Mouse (Mus musculus) midbrain, embryonic 13.5 days (tissue): Measurements from ENCODE around the gene Drap1. TPM values are rescaled to one million over a fixed set of nuclear protein-coding genes. Genes with fewer than 3 reads are reported as not detected.

ENCODE experiments used
- ATAC-seq: fragments of 200-750 bp; cut with Nextera tagmentation; 2 replicates; pipeline ENCODE4 v1.8.0; 2017; ENCODE audit warnings: mild to moderate bottlenecking, moderate TSS enrichment, moderate library complexity
- H3K27ac ChIP-seq: fragments of 300-500 bp; sonication (generic); 2 replicates; pipeline ENCODE4 v1.5.1; 2015; ENCODE audit warnings: inconsistent platforms, mild to moderate bottlenecking, moderate library complexity
- H3K27me3 ChIP-seq: fragments of 300-500 bp; sonication (generic); 2 replicates; pipeline ENCODE4 v1.6.1; 2015; ENCODE audit warnings: mild to moderate bottlenecking, inconsistent platforms
- H3K36me3 ChIP-seq: fragments of 300-500 bp; sonication (generic); 2 replicates; pipeline ENCODE4 v1.6.1; 2015; ENCODE audit warnings: mild to moderate bottlenecking, inconsistent platforms
- H3K4me1 ChIP-seq: fragments of 300-500 bp; sonication (generic); replicated peaks from 2 replicates; pipeline ENCODE4 v1.6.1; 2015; ENCODE audit warnings: inconsistent platforms
- H3K4me2 ChIP-seq: fragments of 300-500 bp; sonication (generic); replicated peaks from 2 replicates; pipeline ENCODE4 v1.6.1; 2015; ENCODE audit warnings: moderate library complexity, mild to moderate bottlenecking, inconsistent platforms
- H3K4me3 ChIP-seq: fragments of 300-500 bp; sonication (generic); replicated peaks from 2 replicates; pipeline ENCODE4 v1.5.1; 2015; ENCODE audit warnings: mild to moderate bottlenecking, inconsistent platforms
- H3K9ac ChIP-seq: fragments of 300-500 bp; sonication (generic); replicated peaks from 2 replicates; pipeline ENCODE4 v1.6.1; 2015; ENCODE audit warnings: mild to moderate bottlenecking, inconsistent platforms
- H3K9me3 ChIP-seq: fragments of 300-500 bp; sonication (generic); 2 replicates; pipeline ENCODE4 v1.6.1; 2016; ENCODE audit warnings: mild to moderate bottlenecking, inconsistent platforms
- WGBS: fragments of 180-500 bp; shearing (Covaris S2); methylation state at CpG from one replicate; pipeline ENCODE4 v1.1.7; 2015; 5-methylcytosine and 5-hydroxymethylcytosine counted together
- polyA plus RNA-seq: library from polyadenylated mRNA; unstranded; fragments of >200 nt; fragmentation: Nextera tagmentation; extraction: Ambion mirVana; gene quantifications from 2 replicates; pipeline ENCODE4 v1.2.1, GENCODE M21; 2015

Drap1 gene
- polyA plus RNA-seq, 1 experiment from 2014 or later: 313 TPM

- Histone ChIP-seq H3K4me1 (peaks cover 48% of the 10 kb centered on the region), H3K36me3 (peaks cover 26% of the 10 kb centered on the region), H3K27me3 (no peaks in the 10 kb centered on the region), H3K9ac (peak overlapping the region; percentile 89; the same call in 1 of the 2 replicates), H3K9me3 (no peaks in the 10 kb centered on the region), H3K4me2 (peak overlapping the region; percentile 80), H3K27ac (no peak overlapping the region), H3K4me3 (peak overlapping the region; percentile 69)
- no peak for ATAC-seq
- 94% methylated on average over 13 of the region's 13 CpGs for WGBS
These were observed 2.0 kb upstream of the Drap1 start for GRCm38 (mm10) chr19:5426640-5427290.

DNA sequence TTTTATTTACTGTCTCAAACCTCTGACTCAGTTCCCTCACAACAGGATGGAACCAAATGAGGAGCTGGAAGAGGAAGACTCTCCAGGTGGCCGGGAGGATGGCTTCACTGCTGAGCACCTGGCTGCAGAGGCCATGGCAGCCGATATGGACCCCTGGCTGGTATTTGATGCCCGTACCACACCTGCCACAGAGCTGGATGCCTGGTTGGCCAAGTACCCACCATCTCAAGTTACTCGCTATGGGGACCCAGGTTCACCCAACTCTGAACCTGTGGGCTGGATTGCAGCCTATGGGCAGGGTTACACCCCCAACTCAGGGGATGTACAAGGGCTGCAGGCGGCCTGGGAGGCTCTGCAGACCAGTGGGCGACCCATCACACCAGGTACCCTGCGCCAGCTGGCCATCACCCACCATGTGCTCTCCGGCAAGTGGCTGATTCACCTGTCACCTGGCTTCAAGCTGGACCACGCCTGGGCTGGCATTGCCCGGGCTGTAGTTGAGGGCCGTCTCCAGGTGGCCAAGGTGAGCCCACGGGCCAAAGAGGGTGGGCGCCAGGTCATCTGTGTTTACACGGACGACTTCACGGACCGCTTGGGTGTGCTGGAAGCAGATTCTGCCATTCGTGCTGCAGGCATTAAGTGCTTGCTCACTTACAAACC, 1.3 kb upstream of the Drap1 start:
- Histone ChIP-seq H3K27ac (peak overlapping the region; percentile 91; the same call in 1 of the 2 replicates), H3K27me3 (no peaks in the 10 kb centered on the region), H3K4me3 (peak overlapping the region; percentile 69), H3K4me1 (peaks cover 48% of the 10 kb centered on the region), H3K9ac (peak overlapping the region; percentile 89), H3K9me3 (no peaks in the 10 kb centered on the region), H3K36me3 (peaks cover 32% of the 10 kb centered on the region), H3K4me2 (peak overlapping the region; percentile 80)
- WGBS: 91% methylated on average over 18 of the region's 18 CpGs
- no peak; the same call in 1 of the 2 replicates for ATAC-seq

- H3K27ac ChIP-seq: peak overlapping the region; percentile 91
- no peaks in the 10 kb centered on the region for H3K9me3 ChIP-seq
- no peaks in the 10 kb centered on the region for H3K27me3 ChIP-seq
- H3K9ac ChIP-seq: peak overlapping the region; percentile 89
- peaks cover 48% of the 10 kb centered on the region for H3K4me1 ChIP-seq
- H3K36me3 ChIP-seq: peaks cover 49% of the 10 kb centered on the region
- 2% methylated on average over 29 of the region's 48 CpGs for WGBS
- ATAC-seq: peak; percentile 62
- H3K4me2 ChIP-seq: peak overlapping the region; percentile 92
- H3K4me3 ChIP-seq: peak overlapping the region; percentile 69
These were observed 542 bp downstream of the Drap1 start for GRCm38 (mm10) chr19:5424092-5424781.

DNA sequence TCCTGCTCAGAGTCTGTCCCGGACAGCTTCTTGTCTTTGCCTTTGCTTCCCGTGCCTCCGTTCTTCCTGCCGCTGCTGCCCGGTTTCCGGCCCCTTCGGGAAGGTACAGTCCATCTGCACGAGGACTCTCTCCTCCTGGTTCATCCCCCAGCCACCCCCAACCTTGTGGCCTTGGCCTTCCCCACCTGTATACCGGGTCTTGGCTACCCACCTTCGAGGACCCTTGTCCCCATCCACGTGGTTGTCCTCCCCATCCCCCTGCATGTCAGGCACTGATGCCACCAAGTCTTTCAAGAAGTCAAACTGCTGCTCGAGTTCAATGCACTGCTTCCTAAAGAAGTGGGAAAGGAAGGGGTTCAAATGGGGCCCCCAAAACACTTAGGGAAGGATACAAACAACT, 1.2 kb downstream of the Drap1 start:
- Histone ChIP-seq H3K27me3 (no peaks in the 10 kb centered on the region), H3K36me3 (peaks cover 49% of the 10 kb centered on the region), H3K4me3 (peak overlapping the region; percentile 69), H3K9ac (peak overlapping the region; percentile 89), H3K9me3 (no peaks in the 10 kb centered on the region), H3K4me2 (peak overlapping the region; percentile 92), H3K27ac (peak overlapping the region; percentile 91), H3K4me1 (peaks cover 48% of the 10 kb centered on the region)
- ATAC-seq: no peak
- 64% methylated on average over 12 of the region's 12 CpGs for WGBS

DNA sequence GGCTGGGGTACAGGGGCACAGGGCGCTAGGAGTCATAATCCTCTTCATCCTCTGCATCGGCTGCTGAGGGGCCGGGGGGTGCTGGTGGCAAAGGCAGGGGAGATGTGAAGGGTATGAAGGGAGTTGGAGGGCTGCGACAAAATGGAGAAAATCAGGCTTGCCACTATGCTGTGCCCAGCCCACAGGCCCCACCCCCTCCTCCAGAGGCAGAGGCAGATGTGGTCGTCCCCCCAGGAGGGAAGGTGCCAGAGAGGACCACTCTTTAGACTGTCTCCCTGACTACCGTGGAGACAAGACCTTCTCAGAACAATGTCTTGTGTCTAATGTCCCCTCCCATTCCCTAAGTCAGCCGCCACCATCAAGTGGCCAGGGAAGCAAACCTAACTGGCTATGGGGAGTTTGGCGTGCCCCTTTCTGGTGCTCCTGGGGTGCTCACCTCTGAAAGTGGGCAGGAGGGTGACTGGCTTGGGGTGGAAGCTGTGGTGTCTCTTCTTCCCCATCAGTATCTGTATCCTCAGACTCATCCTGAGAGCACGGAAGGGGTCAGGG, 1.8 kb downstream of the Drap1 start:
- Histone ChIP-seq H3K27ac (no peak overlapping the region), H3K27me3 (no peaks in the 10 kb centered on the region), H3K36me3 (peaks cover 53% of the 10 kb centered on the region), H3K4me2 (peak overlapping the region; percentile 92), H3K4me3 (peak overlapping the region; percentile 69), H3K9ac (peak overlapping the region; percentile 89), H3K9me3 (no peaks in the 10 kb centered on the region), H3K4me1 (peaks cover 43% of the 10 kb centered on the region)
- 73% methylated on average over 9 of the region's 9 CpGs for WGBS
- no peak for ATAC-seq

DNA sequence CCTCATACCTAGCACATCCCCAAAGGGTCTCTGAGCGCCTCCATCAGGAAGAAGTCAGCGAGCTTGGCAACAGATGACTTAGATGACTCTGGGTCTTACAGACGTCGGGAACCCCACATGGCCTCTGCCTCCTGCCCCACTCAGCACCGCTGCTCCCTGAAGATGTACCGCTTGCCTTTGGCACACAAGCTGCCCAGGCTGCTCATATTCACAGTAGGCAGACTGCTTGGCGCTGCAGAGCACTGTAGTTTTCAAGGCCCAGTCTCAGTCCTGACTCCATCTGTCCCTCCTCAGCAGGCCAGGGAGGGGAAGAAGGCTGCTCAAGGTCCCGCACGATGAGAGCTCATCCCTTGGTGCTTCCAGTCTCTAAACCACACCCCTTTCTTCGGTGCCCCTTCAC, 2.5 kb downstream of the Drap1 start:
- WGBS: 91% methylated on average over 10 of the region's 10 CpGs
- peaks cover 51% of the 10 kb centered on the region for H3K36me3 ChIP-seq
- no peak overlapping the region for H3K4me2 ChIP-seq
- H3K9me3 ChIP-seq: no peaks in the 10 kb centered on the region
- H3K4me3 ChIP-seq: no peak overlapping the region; the same call in 1 of the 2 replicates
- ATAC-seq: no peak
- peaks cover 40% of the 10 kb centered on the region for H3K4me1 ChIP-seq
- peak overlapping the region; percentile 16; the same call in 1 of the 2 replicates for H3K9ac ChIP-seq
- H3K27me3 ChIP-seq: no peaks in the 10 kb centered on the region
- no peak overlapping the region for H3K27ac ChIP-seq

DNA sequence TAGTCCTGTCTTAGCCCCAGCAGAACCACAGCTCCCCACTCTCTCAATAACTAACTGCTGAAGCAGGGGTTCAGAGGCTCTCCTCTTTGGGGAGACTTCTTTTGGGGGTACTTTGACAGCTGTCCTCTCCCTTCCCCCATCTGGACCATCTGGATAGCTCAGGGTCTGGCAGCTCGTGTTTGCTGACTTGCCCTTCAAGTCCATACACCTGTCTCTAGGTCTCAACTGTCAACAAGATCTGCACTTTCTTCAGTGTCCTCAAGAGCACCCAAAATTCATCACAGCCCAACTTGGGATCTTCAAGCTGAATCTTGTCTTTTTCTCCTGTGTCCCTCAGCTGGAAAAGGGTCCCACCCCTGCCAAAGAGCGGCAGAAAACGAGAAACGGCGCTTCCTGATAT, 3.0 kb downstream of the Drap1 start:
- no peaks in the 10 kb centered on the region for H3K27me3 ChIP-seq
- H3K4me1 ChIP-seq: peaks cover 35% of the 10 kb centered on the region
- H3K4me3 ChIP-seq: no peak overlapping the region
- no peak for ATAC-seq
- peaks cover 46% of the 10 kb centered on the region for H3K36me3 ChIP-seq
- H3K9me3 ChIP-seq: no peaks in the 10 kb centered on the region
- no peak overlapping the region for H3K27ac ChIP-seq
- no peak overlapping the region for H3K4me2 ChIP-seq
- H3K9ac ChIP-seq: no peak overlapping the region
- 96% methylated on average over 5 of the region's 5 CpGs for WGBS

- ATAC-seq: no peak
- Histone ChIP-seq H3K9me3 (no peaks in the 10 kb centered on the region), H3K9ac (no peak overlapping the region), H3K4me3 (no peak overlapping the region), H3K27ac (no peak overlapping the region), H3K4me1 (peaks cover 23% of the 10 kb centered on the region), H3K27me3 (no peaks in the 10 kb centered on the region), H3K36me3 (peaks cover 38% of the 10 kb centered on the region), H3K4me2 (no peak overlapping the region)
- WGBS: 93% methylated on average over 6 of the region's 6 CpGs
These were observed 4.2 kb downstream of the Drap1 start for GRCm38 (mm10) chr19:5420579-5420978.

DNA sequence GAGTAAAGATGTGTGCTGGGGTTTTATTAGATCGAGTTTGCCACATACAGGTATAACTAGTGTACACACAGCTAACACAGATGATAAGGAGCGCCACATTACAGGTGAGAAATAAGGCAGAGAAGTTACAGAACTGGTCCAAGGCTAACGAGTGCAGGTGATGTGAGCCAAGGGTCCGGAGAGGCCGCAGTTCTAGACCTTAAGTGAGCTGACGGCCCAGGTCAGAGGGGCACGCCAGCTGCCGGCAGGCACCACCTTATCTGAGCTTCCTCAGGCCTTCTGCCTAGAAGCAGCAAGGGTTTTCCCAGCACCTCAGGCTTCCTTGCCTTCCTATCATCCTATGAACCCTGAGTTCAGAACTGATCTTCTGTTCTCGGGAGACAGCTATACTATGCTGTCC, 5.1 kb downstream of the Drap1 start:
- WGBS: 88% methylated on average over 9 of the region's 9 CpGs
- no peak overlapping the region for H3K4me3 ChIP-seq
- no peak overlapping the region for H3K4me2 ChIP-seq
- H3K4me1 ChIP-seq: peaks cover 23% of the 10 kb centered on the region
- no peak overlapping the region for H3K9ac ChIP-seq
- no peak overlapping the region for H3K27ac ChIP-seq
- H3K36me3 ChIP-seq: peaks cover 38% of the 10 kb centered on the region
- H3K9me3 ChIP-seq: no peaks in the 10 kb centered on the region
- ATAC-seq: no peak
- no peaks in the 10 kb centered on the region for H3K27me3 ChIP-seq

- Histone ChIP-seq H3K9me3 (no peaks in the 10 kb centered on the region), H3K9ac (no peak overlapping the region), H3K4me1 (peaks cover 20% of the 10 kb centered on the region), H3K27ac (no peak overlapping the region), H3K36me3 (peaks cover 38% of the 10 kb centered on the region), H3K4me3 (no peak overlapping the region), H3K4me2 (no peak overlapping the region), H3K27me3 (no peaks in the 10 kb centered on the region)
- ATAC-seq: no peak
- WGBS: 91% methylated on average over 8 of the region's 8 CpGs
These were observed 5.9 kb downstream of the Drap1 start for GRCm38 (mm10) chr19:5418750-5419466.

DNA sequence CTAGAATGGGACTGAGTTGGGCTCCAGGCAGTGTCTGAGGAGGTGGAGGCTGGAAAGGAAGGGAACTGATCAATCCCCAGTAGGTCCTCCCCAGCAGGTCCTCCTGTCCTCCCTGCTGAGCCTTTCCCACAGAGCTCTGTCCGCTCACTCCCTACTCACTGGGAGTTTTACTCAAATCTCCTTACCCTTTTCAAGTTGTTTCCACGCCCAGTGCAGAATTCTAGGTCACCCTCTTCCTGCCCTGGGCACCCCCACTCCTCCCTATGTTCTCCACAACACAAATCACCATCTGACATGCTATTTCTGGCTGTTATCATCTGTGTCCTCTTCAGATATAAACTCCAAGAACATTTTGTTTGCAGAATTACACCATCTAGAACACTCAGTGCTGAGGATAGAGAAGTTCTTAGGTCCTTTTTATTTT, 10.2 kb downstream of the Drap1 start:
- Histone ChIP-seq H3K4me2 (no peak overlapping the region), H3K4me3 (no peak overlapping the region), H3K27me3 (no peaks in the 10 kb centered on the region), H3K9ac (no peak overlapping the region), H3K36me3 (peaks cover 7% of the 10 kb centered on the region; the same call in 1 of the 2 replicates), H3K9me3 (no peaks in the 10 kb centered on the region), H3K4me1 (no peaks in the 10 kb centered on the region), H3K27ac (no peak overlapping the region)
- 61% methylated on average over 2 of the region's 2 CpGs for WGBS
- ATAC-seq: no peak
